Mouse (Mus musculus) heart, postnatal 0 days (tissue): Measurements from ENCODE around the gene Fbxw2.

ENCODE experiments used
- CTCF ChIP-seq: IDR thresholded peaks from 2 replicates; pipeline ENCODE4 v1.5.1; 2016; ENCODE audit warnings: antibody characterized with exemption, control low read depth, low read depth
- EP300 ChIP-seq: IDR thresholded peaks from 2 replicates; pipeline ENCODE4 v1.6.1; 2016; ENCODE audit warnings: antibody characterized with exemption, low read depth

DNA sequence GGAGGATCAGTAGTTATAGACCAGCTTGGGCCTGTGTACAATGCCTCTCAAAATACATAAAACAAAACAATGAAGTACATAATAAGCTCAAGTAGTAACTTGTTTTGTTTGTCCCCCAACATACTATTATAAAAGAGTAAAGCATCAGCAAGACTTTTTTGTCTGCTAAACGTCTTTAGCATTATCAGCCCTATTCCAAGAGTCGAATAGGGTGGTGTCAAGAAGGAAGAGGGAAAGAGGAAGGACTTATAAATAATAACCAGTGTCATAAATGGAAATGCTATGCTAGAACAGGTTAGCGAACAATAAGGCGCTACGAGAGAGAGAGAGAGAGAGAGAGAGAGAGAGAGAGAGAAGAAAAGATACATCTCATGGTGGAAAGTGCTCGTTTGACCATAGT is 55.2 kb downstream of the Fbxw2 start:
- TF ChIP-seq CTCF, result no peak
- no peak for TF ChIP-seq EP300
